Mouse (Mus musculus) liver, embryonic 14.5 days (tissue): ENCODE measurements at regions not wholly inside any gene's neighbourhood (a gene's known extent, or its start where the extent isn't known, plus 50 kb on each side); places are given as distances from the start of the nearest gene placed in this dataset.
A peak's percentile ranks its signal among the peaks of the same experiment; 100 is the strongest.

ENCODE experiments used
- ATAC-seq: fragments of 200-750 bp; cut with Nextera tagmentation; 2 replicates; pipeline ENCODE4 v1.8.0; 2017; ENCODE audit warnings: moderate number of reproducible peaks, mild to moderate bottlenecking, moderate library complexity; ENCODE audit not compliant: insufficient read depth
- DNase-seq, 3 experiments: peaks; one replicate each; pipeline ENCODE4 v3.0.0-alpha.2; 2012 to 2013; ENCODE audit warnings: low read depth in 3 of 3, low spot score in 3 of 3
- H3K27ac ChIP-seq: fragments of 300-500 bp; sonication (generic); 2 replicates; pipeline ENCODE4 v1.5.1; 2014; ENCODE audit warnings: moderate library complexity, mild to moderate bottlenecking, control low read depth, inconsistent platforms
- H3K27me3 ChIP-seq: fragments of 300-500 bp; sonication (generic); 2 replicates; pipeline ENCODE4 v1.6.1; 2014; ENCODE audit warnings: mild to moderate bottlenecking, low read length, moderate library complexity; ENCODE audit not compliant: control insufficient read depth, insufficient read depth
- H3K36me3 ChIP-seq: fragments of 300-500 bp; sonication (generic); replicated peaks from 2 replicates; pipeline ENCODE4 v1.6.1; 2014; ENCODE audit warnings: low read depth; ENCODE audit not compliant: control insufficient read depth, insufficient read depth
- H3K4me1 ChIP-seq, 2 experiments: fragments of 200-500 bp in 1 of 2; fragments of 300-500 bp in 1 of 2; sonication (generic) in 1 of 2; replicated peaks; 2 replicates each; pipeline ENCODE4 v1.6.1; 2012 to 2014; ENCODE audit warnings: antibody characterized with exemption in 1 of 2, inconsistent platforms in 1 of 2, low read length in 1 of 2; ENCODE audit not compliant: control insufficient read depth in 2 of 2, insufficient read depth in 2 of 2
- H3K4me2 ChIP-seq: fragments of 300-500 bp; sonication (generic); 2 replicates; pipeline ENCODE4 v1.6.1; 2014; ENCODE audit warnings: low read depth, mild to moderate bottlenecking, control low read depth, moderate library complexity
- H3K4me3 ChIP-seq, 2 experiments: fragments of 200-500 bp in 1 of 2; fragments of 300-500 bp in 1 of 2; sonication (generic) in 1 of 2; 2 replicates each; pipeline ENCODE4 v1.5.1; 2012 to 2014; ENCODE audit warnings: low read depth in 2 of 2, low read length in 2 of 2, mild to moderate bottlenecking in 2 of 2, control low read depth in 1 of 2, inconsistent platforms in 1 of 2, moderate library complexity in 1 of 2; ENCODE audit not compliant: insufficient read depth in 1 of 2
- H3K9ac ChIP-seq: fragments of 300-500 bp; sonication (generic); replicated peaks from 2 replicates; pipeline ENCODE4 v1.6.1; 2014; ENCODE audit warnings: mild to moderate bottlenecking, control low read depth, moderate library complexity
- H3K9me3 ChIP-seq: fragments of 300-500 bp; sonication (generic); 2 replicates; pipeline ENCODE4 v1.6.1; 2016; ENCODE audit warnings: low read length, mixed read lengths; ENCODE audit not compliant: control insufficient read depth
- CTCF ChIP-seq: IDR thresholded peaks from 2 replicates; pipeline ENCODE4 v1.5.1; 2016; ENCODE audit warnings: antibody characterized with exemption, low read depth, control low read depth
- EP300 ChIP-seq: IDR thresholded peaks from 2 replicates; pipeline ENCODE4 v1.6.1; 2016; ENCODE audit warnings: antibody characterized with exemption, low read depth
- WGBS: fragments of 180-500 bp; shearing (Covaris S2); extraction: QIAGEN DNeasy Blood & Tissue Kit; methylation state at CpG from one replicate; pipeline ENCODE4 v1.1.7; 2014; ENCODE audit not compliant: insufficient replicate concordance; 5-methylcytosine and 5-hydroxymethylcytosine counted together

GRCm38 (mm10) chr5:72245382-72245781 lies 77.4 kb upstream of the Commd8 start:
- DNase-seq (no peak), ATAC-seq (no peak)
- H3K4me2 ChIP-seq, result no peak overlapping the region
- H3K4me3 ChIP-seq, result no peak overlapping the region
- H3K36me3 ChIP-seq, result no peaks in the 10 kb centered on the region
- H3K9ac ChIP-seq, result no peak overlapping the region
- no peaks in the 10 kb centered on the region for H3K9me3 ChIP-seq
- WGBS, result 80% methylated on average over 5 of the region's 5 CpGs
- TF ChIP-seq CTCF (no peak), EP300 (no peak)
- no peaks in the 10 kb centered on the region for H3K4me1 ChIP-seq
- no peaks in the 10 kb centered on the region for H3K27me3 ChIP-seq
- H3K27ac ChIP-seq, result no peak overlapping the region

GRCm38 (mm10) chr5:72244134-72244533 lies 76.1 kb upstream of the Commd8 start:
- no peaks in the 10 kb centered on the region for H3K36me3 ChIP-seq
- no peaks in the 10 kb centered on the region for H3K4me1 ChIP-seq
- ATAC-seq (no peak), DNase-seq (no peak)
- TF ChIP-seq CTCF, result 0 out of 2 replicates have a peak, but pooled peaks have one; percentile 7
- no peak for TF ChIP-seq EP300
- no peak overlapping the region for H3K4me2 ChIP-seq
- 75% methylated on average over 3 of the region's 3 CpGs for WGBS
- no peak overlapping the region for H3K4me3 ChIP-seq
- no peaks in the 10 kb centered on the region for H3K27me3 ChIP-seq
- no peak overlapping the region for H3K9ac ChIP-seq
- no peaks in the 10 kb centered on the region for H3K9me3 ChIP-seq
- no peak overlapping the region for H3K27ac ChIP-seq

GRCm38 (mm10) chr5:72242981-72243380 lies 75.0 kb upstream of the Commd8 start:
- Histone ChIP-seq H3K4me2 (no peak overlapping the region), H3K36me3 (no peaks in the 10 kb centered on the region), H3K4me1 (no peaks in the 10 kb centered on the region), H3K27me3 (no peaks in the 10 kb centered on the region), H3K9ac (no peak overlapping the region), H3K9me3 (no peaks in the 10 kb centered on the region), H3K27ac (no peak overlapping the region), H3K4me3 (no peak overlapping the region)
- DNase-seq, result no peak
- TF ChIP-seq CTCF (no peak), EP300 (no peak)
- WGBS, result 68% methylated on average over 3 of the region's 3 CpGs
- no peak for ATAC-seq

- 70% methylated on average over 3 of the region's 3 CpGs for WGBS
- no peak for ATAC-seq
These were observed 73.5 kb upstream of the Commd8 start for GRCm38 (mm10) chr5:72241451-72241850.

GRCm38 (mm10) chr5:72240271-72240670 lies 72.3 kb upstream of the Commd8 start:
- ATAC-seq (no peak), DNase-seq (no peak)
- WGBS, result 76% methylated on average over 7 of the region's 7 CpGs

More at GRCm38 (mm10) chr5:72241451-72241850, 73.5 kb upstream of the Commd8 start:
- no peaks in the 10 kb centered on the region for H3K4me1 ChIP-seq
- H3K9me3 ChIP-seq, result no peaks in the 10 kb centered on the region
- no peak overlapping the region for H3K4me3 ChIP-seq
- no peaks in the 10 kb centered on the region for H3K27me3 ChIP-seq
- no peak overlapping the region for H3K9ac ChIP-seq
- no peak overlapping the region for H3K27ac ChIP-seq
- DNase-seq, result no peak
- no peak overlapping the region for H3K4me2 ChIP-seq
- H3K36me3 ChIP-seq, result no peaks in the 10 kb centered on the region
- TF ChIP-seq EP300 (no peak), CTCF (no peak)

More at GRCm38 (mm10) chr5:72240271-72240670, 72.3 kb upstream of the Commd8 start:
- no peak for TF ChIP-seq CTCF
- no peak for TF ChIP-seq EP300
- Histone ChIP-seq H3K9ac (no peak overlapping the region), H3K36me3 (no peaks in the 10 kb centered on the region), H3K27ac (no peak overlapping the region), H3K9me3 (no peaks in the 10 kb centered on the region), H3K4me3 (no peak overlapping the region), H3K27me3 (no peaks in the 10 kb centered on the region), H3K4me1 (no peaks in the 10 kb centered on the region), H3K4me2 (no peak overlapping the region)
